Mouse (Mus musculus): Measurements from ENCODE around the gene Col6a1.

DNA sequence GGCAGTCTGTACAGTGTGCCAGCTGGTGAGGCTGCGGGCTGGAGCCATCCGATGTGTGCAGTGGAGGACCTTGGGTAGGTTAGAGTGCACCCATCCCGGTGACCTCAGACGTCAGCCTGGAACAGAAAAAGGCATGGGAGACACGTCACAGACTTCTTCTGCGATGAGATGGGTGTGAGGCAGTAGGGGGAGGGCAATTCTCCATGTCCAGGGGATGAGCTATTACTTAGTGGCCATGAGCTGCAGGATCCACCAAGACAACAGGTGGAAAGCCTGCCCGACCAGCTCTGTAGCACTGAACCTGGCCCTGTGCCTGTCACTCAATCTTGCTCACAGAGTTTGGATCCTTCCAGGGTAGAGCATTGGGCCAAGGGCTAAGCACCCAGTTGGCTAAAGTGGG, 36.4 kb upstream of the Col6a1 start:
- no peak for TF ChIP-seq POLR2A (IDR thresholded peaks at IDR 0.05; ENCODE audit: borderline replicate concordance, extremely low read depth, low read depth, low read length)
- TF ChIP-seq CTCF (IDR thresholded peaks at IDR 0.05; ENCODE audit: insufficient read depth, low read length) = no peak

Data from lung, adult 2 months (tissue).